Mouse (Mus musculus) thymus, postnatal 0 days (tissue): ENCODE data around the gene Traf3ip3. TPM values are rescaled to one million over a fixed set of nuclear protein-coding genes. Genes with fewer than 3 reads are reported as not detected.

ENCODE experiments used
- DNase-seq: peaks from one replicate; pipeline ENCODE4 v3.0.0-alpha.2; 2015; ENCODE audit warnings: low spot score
- polyA plus RNA-seq: library from polyadenylated mRNA; unstranded; fragments of >200 nt; fragmentation: Nextera tagmentation; extraction: Ambion mirVana; gene quantifications from 2 replicates; pipeline ENCODE4 v1.2.1, GENCODE M21; 2015

Gene Traf3ip3
- polyA plus RNA-seq, 1 experiment from 2014 or later = 196 TPM

GRCm38 (mm10) chr1:193160317-193161032 lies 41.0 kb downstream of the Traf3ip3 start:
- peak; percentile 57 for DNase-seq

GRCm38 (mm10) chr1:193159613-193160012 lies 41.9 kb downstream of the Traf3ip3 start:
- DNase-seq = peak; percentile 72

- DNase-seq = no peak
These were observed 42.3 kb downstream of the Traf3ip3 start for GRCm38 (mm10) chr1:193159163-193159562.

GRCm38 (mm10) chr1:193157111-193157492 lies 44.4 kb downstream of the Traf3ip3 start:
- DNase-seq = no peak

GRCm38 (mm10) chr1:193156316-193157110 lies 45.0 kb downstream of the Traf3ip3 start:
- DNase-seq = no peak

GRCm38 (mm10) chr1:193153561-193153960 lies 47.9 kb downstream of the Traf3ip3 start:
- DNase-seq = no peak

GRCm38 (mm10) chr1:193152872-193153271 lies 48.6 kb downstream of the Traf3ip3 start, which contains the start of gene Irf6:
Gene Irf6 (plus strand): TSS chr1:193153111.
- DNase-seq = peak; percentile 71

- DNase-seq = no peak
These were observed 50.4 kb downstream of the Traf3ip3 start for GRCm38 (mm10) chr1:193151134-193151533.

- DNase-seq = no peak
These were observed 52.3 kb downstream of the Traf3ip3 start for GRCm38 (mm10) chr1:193149231-193149630.

- peak; percentile 62 for DNase-seq
These were observed 55.1 kb downstream of the Traf3ip3 start for GRCm38 (mm10) chr1:193146416-193146815.

GRCm38 (mm10) chr1:193145101-193145500 lies 56.4 kb downstream of the Traf3ip3 start:
- no peak for DNase-seq

- peak; percentile 52 for DNase-seq
These were observed 57.0 kb downstream of the Traf3ip3 start for GRCm38 (mm10) chr1:193144516-193144915.

GRCm38 (mm10) chr1:193142517-193143062 lies 58.9 kb downstream of the Traf3ip3 start:
- peak; percentile 47 for DNase-seq

GRCm38 (mm10) chr1:193141118-193141517 lies 60.4 kb downstream of the Traf3ip3 start:
- no peak for DNase-seq

GRCm38 (mm10) chr1:193138669-193139068 lies 62.8 kb downstream of the Traf3ip3 start:
- no peak for DNase-seq

GRCm38 (mm10) chr1:193138087-193138486 lies 63.4 kb downstream of the Traf3ip3 start:
- DNase-seq = no peak

- DNase-seq = no peak
These were observed 67.8 kb downstream of the Traf3ip3 start for GRCm38 (mm10) chr1:193133726-193134125.

- DNase-seq = no peak
These were observed 69.1 kb downstream of the Traf3ip3 start for GRCm38 (mm10) chr1:193132385-193132784.

- DNase-seq = no peak
These were observed 70.1 kb downstream of the Traf3ip3 start for GRCm38 (mm10) chr1:193131311-193131948.

GRCm38 (mm10) chr1:193130839-193131238 lies 70.7 kb downstream of the Traf3ip3 start:
- peak; percentile 19 for DNase-seq

GRCm38 (mm10) chr1:193130456-193130825 lies 71.1 kb downstream of the Traf3ip3 start:
- no peak for DNase-seq
